Mouse (Mus musculus) myocyte (in vitro differentiated cells): Measurements from ENCODE around the gene Gprin3.

Experiments used
- CEBPB ChIP-seq: IDR thresholded peaks from 2 replicates; pipeline ENCODE4 v1.6.1; 2011; ENCODE audit warnings: mild to moderate bottlenecking, moderate library complexity; ENCODE audit not compliant: poor library complexity, insufficient read depth, severe bottlenecking
- E2F4 ChIP-seq: IDR thresholded peaks from one replicate; pipeline ENCODE4 v1.6.1; 2011; ENCODE audit warnings: mild to moderate bottlenecking, control low read depth, moderate library complexity; ENCODE audit not compliant: insufficient read depth
- MAX ChIP-seq: IDR thresholded peaks from one replicate; pipeline ENCODE4 v1.6.1; 2011; ENCODE audit warnings: low read depth, mild to moderate bottlenecking, control low read depth
- MYOD1 ChIP-seq, 3 experiments: IDR thresholded peaks; one replicate each; pipeline ENCODE4 v1.6.1; 2011; ENCODE audit warnings: control low read depth in 2 of 3, low read depth in 2 of 3, mild to moderate bottlenecking in 2 of 3, moderate library complexity in 1 of 3; ENCODE audit not compliant: insufficient read length in 2 of 3, control insufficient read depth in 1 of 3
- MYOG ChIP-seq, 3 experiments: IDR thresholded peaks; one replicate each; pipeline ENCODE4 v1.6.1; 2011; ENCODE audit warnings: control low read depth in 2 of 3, low read depth in 2 of 3, mild to moderate bottlenecking in 2 of 3; ENCODE audit not compliant: insufficient read length in 2 of 3, control insufficient read depth in 1 of 3, insufficient read depth in 1 of 3
- POLR2A ChIP-seq: IDR thresholded peaks from one replicate; pipeline ENCODE4 v1.6.1; 2011; ENCODE audit warnings: low read depth, mild to moderate bottlenecking, control low read depth, moderate library complexity; ENCODE audit not compliant: insufficient read length
- POLR2AphosphoS2 ChIP-seq: IDR thresholded peaks from one replicate; pipeline ENCODE4 v1.6.1; 2011; ENCODE audit warnings: low read depth, control low read depth; ENCODE audit not compliant: insufficient read length
- SRF ChIP-seq: IDR thresholded peaks from one replicate; pipeline ENCODE4 v1.6.1; 2011; ENCODE audit warnings: low read depth; ENCODE audit not compliant: control insufficient read depth, insufficient read length
- TCF12 ChIP-seq: IDR thresholded peaks from one replicate; pipeline ENCODE4 v1.6.1; 2011; ENCODE audit warnings: mild to moderate bottlenecking, control low read depth; ENCODE audit not compliant: poor library complexity, insufficient read depth, severe bottlenecking

GRCm38 (mm10) chr6:59315868-59316267 lies 110.2 kb downstream of the Gprin3 start:
- TF ChIP-seq POLR2AphosphoS2 = no peak
- no peak for TF ChIP-seq E2F4
- no peak for TF ChIP-seq POLR2A
- TF ChIP-seq MAX = no peak
- TF ChIP-seq MYOD1 (IDR thresholded peaks at IDR 0.05; ENCODE audit: control insufficient read depth in 1 of 3, insufficient read length in 2 of 3, low read depth in 2 of 3) = no peak
- TF ChIP-seq MYOG (IDR thresholded peaks at IDR 0.05; ENCODE audit: control insufficient read depth in 1 of 3, insufficient read depth in 1 of 3, insufficient read length in 2 of 3, low read depth in 2 of 3) = no peak
- TF ChIP-seq SRF = no peak
- TF ChIP-seq CEBPB = no peak
- no peak for TF ChIP-seq TCF12
